Mouse (Mus musculus): Measurements from ENCODE around the gene Eomes. TPM values are rescaled to one million over a fixed set of nuclear protein-coding genes. Genes with fewer than 3 reads are reported as not detected.

Gene Eomes
- polyA plus RNA-seq, 1 experiment from 2014 or later = 0.10 TPM

- no peaks in the 10 kb centered on the region; the same call in 1 of the 2 replicates for H3K36me3 ChIP-seq
- no peaks in the 10 kb centered on the region for H3K27me3 ChIP-seq (replicated peaks)
- H3K9me3 ChIP-seq = no peaks in the 10 kb centered on the region
- 87% methylated on average over 8 of the region's 8 CpGs for WGBS
- H3K4me2 ChIP-seq = no peak overlapping the region
- H3K4me3 ChIP-seq (replicated peaks) = no peak overlapping the region
- no peak overlapping the region for H3K27ac ChIP-seq
- H3K9ac ChIP-seq = no peak overlapping the region
- no peak for ATAC-seq (ENCODE audit: insufficient read depth, low FRiP score, low read depth)
- peaks cover 4% of the 10 kb centered on the region; the same call in 1 of the 2 replicates for H3K4me1 ChIP-seq
These were observed 43.6 kb downstream of the Eomes start for GRCm38 (mm10) chr9:118521659-118522058.

GRCm38 (mm10) chr9:118523738-118524137, 45.7 kb downstream of the Eomes start:
- H3K36me3 ChIP-seq = peaks cover 6% of the 10 kb centered on the region
- 83% methylated on average over 11 of the region's 11 CpGs for WGBS

GRCm38 (mm10) chr9:118527056-118527455, 49.0 kb downstream of the Eomes start:
- H3K9ac ChIP-seq = no peak overlapping the region
- H3K27me3 ChIP-seq (replicated peaks) = no peaks in the 10 kb centered on the region
- H3K9me3 ChIP-seq = no peaks in the 10 kb centered on the region
- no peak overlapping the region for H3K4me2 ChIP-seq
- H3K36me3 ChIP-seq = peaks cover 18% of the 10 kb centered on the region
- H3K4me1 ChIP-seq = no peaks in the 10 kb centered on the region
- no peak for ATAC-seq (ENCODE audit: insufficient read depth, low FRiP score, low read depth)
- no peak overlapping the region for H3K27ac ChIP-seq
- no peak overlapping the region for H3K4me3 ChIP-seq (replicated peaks)
- 92% methylated on average over 18 of the region's 18 CpGs for WGBS

More at GRCm38 (mm10) chr9:118523738-118524137, 45.7 kb downstream of the Eomes start:
- Histone ChIP-seq H3K9me3 (no peaks in the 10 kb centered on the region), H3K9ac (no peak overlapping the region), H3K27me3 (replicated peaks) (no peaks in the 10 kb centered on the region), H3K27ac (no peak overlapping the region), H3K4me3 (replicated peaks) (no peak overlapping the region), H3K4me1 (peaks cover 4% of the 10 kb centered on the region; the same call in 1 of the 2 replicates), H3K4me2 (no peak overlapping the region)
- no peak for ATAC-seq (ENCODE audit: insufficient read depth, low FRiP score, low read depth)

- WGBS = 84% methylated on average over 3 of the region's 3 CpGs
- Histone ChIP-seq H3K36me3 (peaks cover 28% of the 10 kb centered on the region), H3K27me3 (replicated peaks) (no peaks in the 10 kb centered on the region)
These were observed 51.8 kb downstream of the Eomes start for GRCm38 (mm10) chr9:118529783-118530182.

GRCm38 (mm10) chr9:118530679-118531078, 52.7 kb downstream of the Eomes start:
- Histone ChIP-seq H3K27me3 (replicated peaks) (no peaks in the 10 kb centered on the region), H3K4me1 (no peaks in the 10 kb centered on the region), H3K27ac (no peak overlapping the region), H3K9me3 (no peaks in the 10 kb centered on the region), H3K4me3 (replicated peaks) (no peak overlapping the region), H3K9ac (no peak overlapping the region), H3K4me2 (no peak overlapping the region), H3K36me3 (peaks cover 28% of the 10 kb centered on the region)
- no peak for ATAC-seq (ENCODE audit: insufficient read depth, low FRiP score, low read depth)
- 75% methylated on average over 6 of the region's 6 CpGs for WGBS

More at GRCm38 (mm10) chr9:118529783-118530182, 51.8 kb downstream of the Eomes start:
- Histone ChIP-seq H3K9ac (no peak overlapping the region), H3K9me3 (no peaks in the 10 kb centered on the region), H3K4me3 (replicated peaks) (no peak overlapping the region), H3K4me2 (no peak overlapping the region), H3K4me1 (no peaks in the 10 kb centered on the region), H3K27ac (no peak overlapping the region)
- no peak for ATAC-seq (ENCODE audit: insufficient read depth, low FRiP score, low read depth)

GRCm38 (mm10) chr9:118532516-118533205, 54.6 kb downstream of the Eomes start:
- H3K9ac ChIP-seq = no peak overlapping the region
- no peak for ATAC-seq (ENCODE audit: insufficient read depth, low FRiP score, low read depth)
- H3K36me3 ChIP-seq = peaks cover 34% of the 10 kb centered on the region
- H3K4me2 ChIP-seq = no peak overlapping the region
- 86% methylated on average over 7 of the region's 7 CpGs for WGBS
- no peak overlapping the region for H3K4me3 ChIP-seq (replicated peaks)
- H3K27me3 ChIP-seq (replicated peaks) = no peaks in the 10 kb centered on the region
- H3K4me1 ChIP-seq = no peaks in the 10 kb centered on the region
- no peak overlapping the region for H3K27ac ChIP-seq
- H3K9me3 ChIP-seq = no peaks in the 10 kb centered on the region

Other genes starting within 250 kb of the Eomes start
- gene Golga4, start 28.1 kb downstream of the Eomes start, polyA plus RNA-seq (2015; fragmentation: Nextera tagmentation; extraction: Ambion mirVana) = 54.6 and 59.2 TPM in 2 replicates
- 16.2 and 17.6 TPM in 2 replicates for gene Itga9, start 128.5 kb downstream of the Eomes start, polyA plus RNA-seq (2015; fragmentation: Nextera tagmentation; extraction: Ambion mirVana)